Mouse (Mus musculus): Measurements from ENCODE around the gene Hmgcr.
"Not testable (repeated sequence)": the region's sequence is repeated elsewhere in the genome, so short reads cannot be mapped to it uniquely, and the experiment has no call there.

Gene Hmgcr

GRCm38 (mm10) chr13:96671078-96671905, 556 bp upstream of the Hmgcr start:
- DNase-seq (ENCODE audit: low read depth, low spot score), result peak; percentile 8

DNA sequence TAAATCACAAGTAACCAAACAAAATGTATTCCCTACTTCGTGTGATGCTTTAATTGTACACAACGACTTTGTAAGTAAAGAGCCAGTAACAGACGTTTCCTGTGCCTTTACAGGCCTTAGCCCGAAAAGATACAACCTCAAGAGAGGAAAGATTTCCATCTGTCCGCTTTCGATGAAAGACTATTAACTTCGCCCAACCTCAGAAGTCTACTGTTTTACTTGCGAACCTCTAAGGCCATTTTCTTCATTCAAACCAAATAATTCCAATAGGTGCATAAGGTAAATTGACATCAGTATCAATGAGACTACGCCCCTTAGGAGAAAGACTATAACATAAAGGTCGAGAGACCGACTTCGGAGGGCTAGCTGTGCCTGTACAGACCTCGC, 724 bp downstream of the Hmgcr start:
- DNase-seq (ENCODE audit: low read depth, low spot score), result no peak

GRCm38 (mm10) chr13:96664419-96664974, 6.2 kb downstream of the Hmgcr start:
- no peak for DNase-seq (ENCODE audit: low read depth, low spot score)

GRCm38 (mm10) chr13:96663120-96663519, 7.6 kb downstream of the Hmgcr start:
- not testable (repeated sequence) for DNase-seq (ENCODE audit: low read depth, low spot score)

- DNase-seq (ENCODE audit: low read depth, low spot score), result no peak
These were observed 10.5 kb downstream of the Hmgcr start for GRCm38 (mm10) chr13:96660095-96660860.

DNA sequence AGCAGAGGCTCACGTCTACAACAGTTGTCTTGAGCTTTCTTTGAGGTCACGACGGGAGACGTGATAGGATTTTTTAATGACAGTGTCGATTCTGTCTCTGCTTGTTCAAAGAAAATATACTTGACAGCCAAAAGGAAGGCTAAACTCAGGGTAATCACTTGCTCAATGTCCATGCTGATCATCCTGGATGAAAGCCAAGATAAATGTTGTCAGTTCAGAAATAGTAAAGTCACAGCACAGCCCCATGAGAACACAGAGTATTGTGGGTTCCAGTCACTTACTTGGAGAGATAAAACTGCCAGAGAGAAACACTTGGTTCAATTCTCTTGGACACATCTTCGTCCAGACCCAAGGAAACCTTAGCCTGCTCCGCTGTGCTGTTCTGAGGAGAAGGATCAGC, 11.8 kb downstream of the Hmgcr start:
- DNase-seq (ENCODE audit: low read depth, low spot score), result no peak

DNA sequence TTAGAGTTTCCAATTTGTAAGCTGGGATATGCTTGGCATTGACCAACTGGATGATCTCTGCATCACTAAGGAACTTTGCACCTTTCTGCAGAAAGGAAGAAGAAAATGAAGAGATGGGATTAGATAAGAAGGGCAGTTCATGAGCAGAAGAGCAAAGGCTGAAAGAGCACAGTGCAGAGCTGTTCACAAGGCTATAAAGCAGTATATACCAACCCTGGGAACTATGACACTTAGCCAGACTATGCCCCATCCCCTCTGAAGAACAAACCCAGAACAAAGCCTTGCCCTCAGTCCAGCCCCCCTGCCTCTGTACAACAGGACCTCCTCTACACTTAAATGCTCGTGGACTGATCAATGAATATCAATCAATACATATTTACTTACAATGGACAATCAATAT, 14.1 kb downstream of the Hmgcr start:
- no peak for DNase-seq (ENCODE audit: low read depth, low spot score)

DNA sequence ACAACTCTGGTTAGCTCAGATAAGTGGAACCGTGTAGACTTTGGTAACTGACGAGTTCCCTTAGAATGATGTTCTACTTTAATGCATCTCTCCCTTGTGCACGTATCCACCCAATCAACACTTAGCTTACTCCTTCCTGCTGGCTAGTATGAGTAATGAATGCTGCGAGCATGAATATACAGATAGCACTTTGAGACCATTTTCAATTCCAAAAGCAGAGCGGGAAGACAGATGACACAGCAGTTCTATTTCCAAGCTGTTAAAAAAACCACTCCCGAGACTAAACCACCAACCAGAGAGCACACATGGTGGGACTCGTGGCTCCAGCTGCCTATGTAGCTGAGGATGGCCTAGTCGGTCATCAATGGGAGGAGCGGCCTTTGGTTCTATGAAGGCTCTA, 17.7 kb downstream of the Hmgcr start:
- no peak for DNase-seq (ENCODE audit: low read depth, low spot score)

DNA sequence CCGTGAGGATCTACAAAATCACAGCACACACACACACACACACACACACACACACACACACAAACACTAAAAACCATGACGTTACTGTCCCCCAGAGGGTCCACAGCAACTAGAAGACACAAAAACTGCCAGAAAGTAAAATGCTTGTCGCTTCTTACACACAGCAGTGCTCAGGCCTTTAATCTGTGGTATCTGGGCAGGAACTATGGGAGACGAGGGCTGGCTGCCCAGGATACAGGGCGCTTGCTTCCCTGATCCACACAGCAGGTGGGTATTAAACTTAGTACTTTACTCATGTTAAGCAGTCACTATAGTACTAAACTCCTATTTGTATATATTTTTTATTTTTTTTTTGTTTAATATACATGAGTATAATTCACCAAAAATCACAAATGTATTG, 24.9 kb downstream of the Hmgcr start:
- DNase-seq (ENCODE audit: low read depth, low spot score), result no peak

- DNase-seq (ENCODE audit: low read depth, low spot score), result no peak
These were observed 26.6 kb downstream of the Hmgcr start for GRCm38 (mm10) chr13:96644168-96644567.

- no peak for DNase-seq (ENCODE audit: low read depth, low spot score)
These were observed 40.3 kb downstream of the Hmgcr start for GRCm38 (mm10) chr13:96630396-96630795.

DNA sequence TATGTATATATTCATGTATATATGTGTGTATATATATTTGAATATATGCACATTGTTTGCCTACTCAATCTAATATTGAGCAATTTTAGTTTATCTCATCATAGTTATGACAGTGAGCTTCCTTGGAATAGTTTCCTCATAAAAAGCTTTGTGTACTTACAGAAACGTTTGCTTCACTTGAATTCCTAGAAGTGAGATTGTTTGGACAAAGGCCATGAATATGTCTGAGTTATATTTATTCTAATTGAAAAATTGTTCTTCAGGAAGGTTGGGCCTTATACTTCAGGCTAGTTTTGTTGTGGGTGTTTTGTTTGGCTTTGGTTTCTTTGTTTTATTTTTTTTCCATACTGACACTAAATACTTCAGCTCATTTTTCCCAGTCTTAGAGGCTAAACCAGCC, 49.8 kb downstream of the Hmgcr start:
- no peak for DNase-seq (ENCODE audit: low read depth, low spot score)

DNA sequence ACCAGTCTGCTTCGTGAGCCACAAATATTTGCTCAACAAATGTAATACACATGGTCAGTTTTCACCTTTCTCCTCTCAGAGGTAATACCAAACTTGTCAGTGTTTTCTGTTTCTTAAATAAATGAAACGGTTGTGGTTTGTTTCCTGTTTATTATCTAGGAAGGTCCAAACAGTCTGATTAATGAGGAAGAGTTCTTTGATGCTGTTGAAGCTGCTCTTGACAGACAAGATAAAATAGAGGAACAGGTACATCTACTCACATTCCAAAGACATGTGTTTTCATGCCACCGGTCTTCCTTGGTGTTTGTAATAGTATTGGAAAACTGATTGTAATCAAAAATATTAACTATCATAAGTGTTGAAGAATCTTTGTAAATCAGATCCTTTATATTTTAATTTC, 56.1 kb downstream of the Hmgcr start:
- DNase-seq (ENCODE audit: low read depth, low spot score), result no peak

DNA sequence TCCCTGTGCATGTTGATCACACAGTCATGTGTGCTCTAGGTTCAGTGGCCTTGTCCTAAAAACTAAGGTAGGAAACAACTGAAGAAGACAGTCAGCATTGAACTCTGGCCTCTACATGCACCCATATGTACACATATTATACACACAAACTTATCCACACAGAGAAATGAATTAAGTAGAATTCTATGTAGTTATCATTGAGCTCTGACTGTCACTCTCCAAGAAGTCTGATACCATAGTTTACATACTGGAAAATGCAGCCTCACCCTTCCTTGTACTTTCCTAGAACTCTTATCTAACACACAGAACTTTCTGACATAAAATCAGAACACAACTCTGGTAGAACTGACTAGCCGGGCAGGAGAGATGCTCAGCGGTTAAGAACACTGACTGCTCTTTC, 66.5 kb downstream of the Hmgcr start:
- no peak for DNase-seq (ENCODE audit: low read depth, low spot score)

GRCm38 (mm10) chr13:96599182-96599581, 71.6 kb downstream of the Hmgcr start:
- DNase-seq (ENCODE audit: low read depth, low spot score), result no peak
